22 mouse cellular contexts compared by ENCODE assay signal in genomic region chr5:130515395-130515794, GRCm38 (mm10).
DNase-seq lines count a peak whose midpoint lies in the region; ATAC-seq and TF ChIP-seq lines count a peak whose summit lies in the region.
"Had no signal": no experiment of that assay in that cellular context is flagged by ENCODE, and none has a peak within 500 bp of the region (broad histone marks: within the 10 kb centered on the region; RNA-seq: fewer than 3 reads in every experiment).

No protein-coding gene starts in this region.

- H3K9ac ChIP-seq in midbrain, postnatal 0 days (replicated peaks; ENCODE audit: low read length, poor library complexity, severe bottlenecking): no peak overlapping the region
- no peak overlapping the region for H3K9ac ChIP-seq in midbrain, embryonic 16.5 days (ENCODE audit: low read depth, low read length)
- H3K9ac ChIP-seq: embryonic facial prominence, embryonic 12.5 days; forebrain, embryonic 13.5 days; forebrain, embryonic 15.5 days had no signal

- H3K36me3 ChIP-seq in midbrain, postnatal 0 days (ENCODE audit: insufficient read depth, low read length): no peaks in the 10 kb centered on the region
- no peaks in the 10 kb centered on the region for H3K36me3 ChIP-seq in midbrain, embryonic 16.5 days (ENCODE audit: control insufficient read depth, insufficient read depth, low read length)
- H3K36me3 ChIP-seq in E14TG2a.4 (ENCODE audit: insufficient read depth, low read length): no peaks in the 10 kb centered on the region
- H3K36me3 ChIP-seq: embryonic facial prominence, embryonic 10.5 days; embryonic facial prominence, embryonic 12.5 days; forebrain, embryonic 15.5 days had no signal

- H3K4me1 ChIP-seq in midbrain, postnatal 0 days (ENCODE audit: insufficient read depth, low read length): no peaks in the 10 kb centered on the region
- no peaks in the 10 kb centered on the region for H3K4me1 ChIP-seq in midbrain, embryonic 16.5 days (ENCODE audit: control insufficient read depth, insufficient read depth, low read length)
- no peaks in the 10 kb centered on the region for H3K4me1 ChIP-seq in E14TG2a.4 (replicated peaks; ENCODE audit: low read depth, low read length)
- H3K4me1 ChIP-seq: embryonic facial prominence, embryonic 10.5 days; embryonic facial prominence, embryonic 12.5 days; forebrain, embryonic 13.5 days; forebrain, embryonic 15.5 days had no signal

- H3K27me3 ChIP-seq in midbrain, postnatal 0 days (ENCODE audit: insufficient read depth, low read length): no peaks in the 10 kb centered on the region
- no peaks in the 10 kb centered on the region for H3K27me3 ChIP-seq in midbrain, embryonic 16.5 days (ENCODE audit: control insufficient read depth, insufficient read depth, low read depth, low read length)
- H3K27me3 ChIP-seq in E14TG2a.4 (ENCODE audit: insufficient read depth, low read length): no peaks in the 10 kb centered on the region
- H3K27me3 ChIP-seq: CH12.LX; embryonic facial prominence, embryonic 12.5 days; forebrain, embryonic 13.5 days; forebrain, embryonic 15.5 days had no signal

- H3K4me2 ChIP-seq in midbrain, postnatal 0 days (ENCODE audit: low read depth, low read length, poor library complexity, severe bottlenecking): no peak overlapping the region
- no peak overlapping the region for H3K4me2 ChIP-seq in midbrain, embryonic 16.5 days (ENCODE audit: low read length)
- H3K4me2 ChIP-seq: embryonic facial prominence, embryonic 12.5 days; forebrain, embryonic 13.5 days; forebrain, embryonic 15.5 days had no signal

- peak; percentile 51 for TF ChIP-seq CTCF in layer of hippocampus, adult 2 months (conservative IDR thresholded peaks at IDR 0.05)
- TF ChIP-seq CTCF in midbrain, postnatal 0 days (IDR thresholded peaks at IDR 0.05): peak; percentile 12; the same call in 1 of the 2 replicates
- peak; percentile 12; the same call in 1 of the 2 replicates for TF ChIP-seq CTCF in E14TG2a.4 (conservative IDR thresholded peaks at IDR 0.05; ENCODE audit: low read length)

- no peaks in the 10 kb centered on the region for H3K9me3 ChIP-seq in midbrain, postnatal 0 days (ENCODE audit: low read length)
- H3K9me3 ChIP-seq in midbrain, embryonic 16.5 days (replicated peaks; ENCODE audit: control insufficient read depth, low read length, poor library complexity, severe bottlenecking): no peaks in the 10 kb centered on the region
- H3K9me3 ChIP-seq in E14TG2a.4 (ENCODE audit: low read length): peaks cover 7% of the 10 kb centered on the region; the same call in 1 of the 2 replicates
- H3K9me3 ChIP-seq: embryonic facial prominence, embryonic 12.5 days; forebrain, embryonic 13.5 days; forebrain, embryonic 15.5 days had no signal

- intact Hi-C loops in heart, postnatal 25 days (cut with DNase I): no loop called here

- peak; percentile 72 for DNase-seq in heart, adult 11 months
- no peak for DNase-seq in heart, postnatal 25 days (ENCODE audit: low spot score)
- DNase-seq in layer of hippocampus, adult 2 months (ENCODE audit: low spot score in 2 of 2): no peak
- DNase-seq in layer of hippocampus, postnatal 25 days (ENCODE audit: extremely low spot score in 1 of 2, low spot score in 1 of 2): no peak
- DNase-seq in midbrain, postnatal 0 days (ENCODE audit: low spot score): no peak
- DNase-seq: adrenal gland, adult 2 months; adrenal gland, postnatal 10 days; adrenal gland, postnatal 36 days; B cell, adult 2 months; cerebellum, adult 11-12 months; cerebellum, adult 2 months; cerebellum, adult 9-10 months; cerebellum, postnatal 10 days; cerebellum, postnatal 25 days had no signal

- no peak overlapping the region for H3K27ac ChIP-seq in layer of hippocampus, adult 2 months
- no peak overlapping the region for H3K27ac ChIP-seq in midbrain, postnatal 0 days (ENCODE audit: low read depth, low read length)
- H3K27ac ChIP-seq in midbrain, embryonic 16.5 days (ENCODE audit: low read length): no peak overlapping the region
- H3K27ac ChIP-seq: embryonic facial prominence, embryonic 10.5 days; embryonic facial prominence, embryonic 12.5 days; forebrain, embryonic 13.5 days; forebrain, embryonic 15.5 days had no signal

- H3K4me3 ChIP-seq in layer of hippocampus, adult 2 months: no peak overlapping the region
- no peak overlapping the region for H3K4me3 ChIP-seq in midbrain, postnatal 0 days (ENCODE audit: low read depth, low read length)
- H3K4me3 ChIP-seq in midbrain, embryonic 16.5 days (ENCODE audit: low read depth, low read length): no peak overlapping the region
- H3K4me3 ChIP-seq in E14TG2a.4 (replicated peaks; ENCODE audit: low read length): no peak overlapping the region
- H3K4me3 ChIP-seq: embryonic facial prominence, embryonic 10.5 days; embryonic facial prominence, embryonic 12.5 days; forebrain, embryonic 13.5 days; forebrain, embryonic 15.5 days had no signal

- ATAC-seq in midbrain, postnatal 0 days (ENCODE audit: low FRiP score): no peak
- ATAC-seq in midbrain, embryonic 16.5 days: no peak
- ATAC-seq: CD4-positive, CD25-positive, alpha-beta regulatory T cell, adult 4 months; forebrain, embryonic 13.5 days; forebrain, embryonic 15.5 days had no signal

- 86% methylated on average over 6 of the region's 6 CpGs for WGBS in midbrain, postnatal 0 days
- 82% methylated on average over 6 of the region's 6 CpGs for WGBS in midbrain, embryonic 16.5 days
